Mouse (Mus musculus) layer of hippocampus, adult 11-12 months (tissue): ENCODE measurements around the gene Abcc4.

ENCODE experiments used
- DNase-seq: peaks from one replicate; pipeline ENCODE4 v3.0.0; 2022; ENCODE audit warnings: low spot score

Abcc4 gene

DNA sequence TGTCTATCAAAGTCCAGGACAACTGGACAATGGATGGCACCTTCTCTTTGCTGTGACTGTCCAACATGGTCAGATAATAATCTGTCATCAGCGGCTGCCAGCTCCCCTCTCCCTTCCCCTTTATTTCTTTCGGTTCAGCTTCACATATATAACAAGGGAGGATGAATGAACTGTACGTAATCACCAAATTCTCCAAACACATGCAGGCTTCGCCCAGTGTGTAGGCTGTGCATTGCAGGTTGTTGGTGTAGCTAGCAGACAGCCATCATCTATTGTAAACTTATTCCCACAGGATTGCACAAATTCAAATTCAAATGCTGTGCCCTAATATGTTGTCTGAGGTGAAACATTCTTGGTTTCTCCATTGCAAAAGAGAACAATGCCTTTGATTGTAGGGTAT is 271.2 kb downstream of the Abcc4 start:
- DNase-seq, result no peak

DNA sequence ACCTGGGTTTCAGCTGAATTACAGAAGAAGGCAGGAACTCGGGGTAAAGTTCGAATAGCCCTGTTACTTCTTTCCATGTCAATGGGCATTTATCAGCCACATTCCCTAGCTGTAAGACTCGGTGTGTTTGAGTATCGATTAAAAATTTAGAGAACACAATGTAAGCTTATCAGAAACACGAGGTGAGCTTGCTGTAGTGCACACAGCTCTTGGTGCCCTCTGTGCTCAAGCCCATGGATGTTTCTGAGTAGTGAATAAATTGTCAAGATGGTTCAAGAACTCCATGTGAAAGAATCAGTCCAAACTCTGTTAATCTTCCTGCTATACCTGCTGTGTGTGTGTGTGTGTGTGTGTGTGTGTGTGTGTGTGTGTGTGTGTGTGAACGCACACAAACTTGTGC is 272.2 kb downstream of the Abcc4 start:
- no peak for DNase-seq
